ENCODE assay signal across 28 mouse cellular contexts in the genomic region with DNA sequence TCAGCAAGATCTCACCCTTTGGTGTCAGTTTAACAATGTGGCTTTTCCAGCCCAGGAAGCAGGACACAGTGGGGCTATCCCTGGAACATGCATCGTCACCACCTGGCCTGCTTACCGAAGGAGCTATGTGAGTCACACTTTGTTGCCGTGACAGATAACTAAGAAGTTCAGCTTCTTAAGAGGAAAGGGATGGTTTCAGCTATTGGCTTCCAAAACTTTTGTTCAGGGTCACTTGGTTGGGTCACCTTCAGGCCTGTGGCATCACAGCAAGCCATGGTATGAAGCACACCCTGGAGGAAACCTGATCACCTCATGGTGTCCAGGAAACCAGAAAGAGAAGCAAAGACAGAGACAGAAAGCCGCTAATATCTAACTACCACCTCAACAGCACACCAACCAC.
"Had no signal": no experiment of that assay in that cellular context is flagged by ENCODE, and none has a peak within 500 bp of the region (broad histone marks: within the 10 kb centered on the region; RNA-seq: fewer than 3 reads in every experiment).

No protein-coding gene starts in this region.

- H3K27ac ChIP-seq: embryonic facial prominence, embryonic 10.5 days; embryonic facial prominence, embryonic 12.5 days; embryonic facial prominence, embryonic 13.5 days; embryonic facial prominence, embryonic 15.5 days; forebrain, embryonic 10.5 days; forebrain, embryonic 12.5 days; forebrain, embryonic 13.5 days; forebrain, embryonic 15.5 days; gastrocnemius, adult 2 months had no signal

- ATAC-seq: forebrain, embryonic 13.5 days; forebrain, embryonic 14.5 days; forebrain, embryonic 15.5 days; forebrain, embryonic 16.5 days; forebrain, postnatal 0 days had no signal

- H3K27me3 ChIP-seq: embryonic facial prominence, embryonic 12.5 days; embryonic facial prominence, embryonic 13.5 days; embryonic facial prominence, embryonic 15.5 days; forebrain, embryonic 13.5 days; forebrain, embryonic 15.5 days had no signal

- H3K9me3 ChIP-seq: embryonic facial prominence, embryonic 10.5 days; embryonic facial prominence, embryonic 12.5 days; embryonic facial prominence, embryonic 13.5 days; embryonic facial prominence, embryonic 15.5 days; forebrain, embryonic 10.5 days; forebrain, embryonic 12.5 days; forebrain, embryonic 13.5 days; forebrain, embryonic 15.5 days had no signal

- H3K9ac ChIP-seq: embryonic facial prominence, embryonic 12.5 days; embryonic facial prominence, embryonic 13.5 days; embryonic facial prominence, embryonic 15.5 days; forebrain, embryonic 12.5 days; forebrain, embryonic 13.5 days; forebrain, embryonic 15.5 days; forebrain, postnatal 0 days had no signal

- H3K4me3 ChIP-seq: embryonic facial prominence, embryonic 10.5 days; embryonic facial prominence, embryonic 12.5 days; embryonic facial prominence, embryonic 13.5 days; embryonic facial prominence, embryonic 15.5 days; erythroblast, embryonic 14.5 days; forebrain, embryonic 10.5 days; forebrain, embryonic 12.5 days; forebrain, embryonic 13.5 days; forebrain, embryonic 15.5 days; gastrocnemius, adult 2 months had no signal

- H3K4me2 ChIP-seq: embryonic facial prominence, embryonic 12.5 days; embryonic facial prominence, embryonic 13.5 days; embryonic facial prominence, embryonic 15.5 days; forebrain, embryonic 12.5 days; forebrain, embryonic 13.5 days; forebrain, embryonic 15.5 days had no signal

- H3K36me3 ChIP-seq: embryonic facial prominence, embryonic 12.5 days; embryonic facial prominence, embryonic 13.5 days had no signal

- H3K4me1 ChIP-seq: embryonic facial prominence, embryonic 12.5 days; embryonic facial prominence, embryonic 13.5 days; embryonic facial prominence, embryonic 15.5 days had no signal

- DNase-seq: cerebellum, adult 18-20 months; cerebellum, adult 2 months; cerebellum, adult 8-10 months; cerebellum, adult 9-10 months; cerebellum, adult 9-11 months; cerebellum, postnatal 10 days; cerebellum, postnatal 14 days; cerebellum, postnatal 25 days; cerebellum, postnatal 36 days; embryo, embryonic 11 days; forebrain, postnatal 0 days; gastrocnemius, adult 2 months; gastrocnemius, postnatal 10 days; gastrocnemius, postnatal 14 days; gastrocnemius, postnatal 25 days; gastrocnemius, postnatal 36 days; heart, adult 18-20 months had no signal
